Mouse (Mus musculus): ENCODE results near the gene Ppp1r37. TPM values are rescaled to one million over a fixed set of nuclear protein-coding genes. Genes with fewer than 3 reads are reported as not detected.

Ppp1r37 gene
- 50.4 TPM for polyA plus RNA-seq (2014; fragmentation: Illumina TruSeq; extraction: RNeasy Lipid Tissue Mini Kit (QIAGEN cat#74804); ENCODE audit: insufficient read depth, low read depth, low replicate concordance)

GRCm38 (mm10) chr7:19562643-19563410 lies at the start of gene Ppp1r37:
Gene Ppp1r37 (minus strand): TSS chr7:19563076.

GRCm38 (mm10) chr7:19603849-19604605 lies 41.2 kb upstream of the Ppp1r37 start, which contains the start of gene Clasrp:
Gene Clasrp (minus strand): TSS chr7:19604486.

GRCm38 (mm10) chr7:19577141-19577852 lies 14.4 kb upstream of the Ppp1r37 start, which contains the start of the genes Zfp296 and Gemin7:
Gene Zfp296 (plus strand): TSS chr7:19577287.
Gene Gemin7 (minus strand): TSS chr7:19577595.

GRCm38 (mm10) chr7:19517652-19518365 lies 45.1 kb downstream of the Ppp1r37 start, which contains the start of gene Nkpd1:
Gene Nkpd1 (plus strand): TSS chr7:19517838.

GRCm38 (mm10) chr7:19508150-19508923 lies 54.5 kb downstream of the Ppp1r37 start, which contains the start of the genes Bloc1s3 and Trappc6a:
Gene Bloc1s3 (minus strand): TSS chr7:19508367.
Gene Trappc6a (plus strand): TSS chr7:19508395.

Other genes with a start within 250 kb of the Ppp1r37 start
- gene Ercc1, start 218.3 kb downstream of the Ppp1r37 start, polyA plus RNA-seq (2014; fragmentation: Illumina TruSeq; extraction: RNeasy Lipid Tissue Mini Kit (QIAGEN cat#74804); ENCODE audit: insufficient read depth, low read depth, low replicate concordance) = 27.7 TPM
- 5.7 TPM for gene Cd3eap, start 203.6 kb downstream of the Ppp1r37 start, polyA plus RNA-seq (2014; fragmentation: Illumina TruSeq; extraction: RNeasy Lipid Tissue Mini Kit (QIAGEN cat#74804); ENCODE audit: insufficient read depth, low read depth, low replicate concordance)
- gene Ppp1r13l, start 203.3 kb downstream of the Ppp1r37 start, polyA plus RNA-seq (2014; fragmentation: Illumina TruSeq; extraction: RNeasy Lipid Tissue Mini Kit (QIAGEN cat#74804); ENCODE audit: insufficient read depth, low read depth, low replicate concordance) = 2.5 TPM
- gene Ercc2, start 181.1 kb downstream of the Ppp1r37 start, polyA plus RNA-seq (2014; fragmentation: Illumina TruSeq; extraction: RNeasy Lipid Tissue Mini Kit (QIAGEN cat#74804); ENCODE audit: insufficient read depth, low read depth, low replicate concordance) = 14.0 TPM
- gene Klc3, start 159.0 kb downstream of the Ppp1r37 start, polyA plus RNA-seq (2014; fragmentation: Illumina TruSeq; extraction: RNeasy Lipid Tissue Mini Kit (QIAGEN cat#74804); ENCODE audit: insufficient read depth, low read depth, low replicate concordance) = 7.1 TPM
- 26.2 TPM for gene Ckm, start 158.3 kb downstream of the Ppp1r37 start, polyA plus RNA-seq (2014; fragmentation: Illumina TruSeq; extraction: RNeasy Lipid Tissue Mini Kit (QIAGEN cat#74804); ENCODE audit: insufficient read depth, low read depth, low replicate concordance)
- gene Mark4, start 104.3 kb downstream of the Ppp1r37 start, polyA plus RNA-seq (2014; fragmentation: Illumina TruSeq; extraction: RNeasy Lipid Tissue Mini Kit (QIAGEN cat#74804); ENCODE audit: insufficient read depth, low read depth, low replicate concordance) = 9.0 TPM
- 1.3 TPM for gene Exoc3l2, start 99.7 kb downstream of the Ppp1r37 start, polyA plus RNA-seq (2014; fragmentation: Illumina TruSeq; extraction: RNeasy Lipid Tissue Mini Kit (QIAGEN cat#74804); ENCODE audit: insufficient read depth, low read depth, low replicate concordance)
- gene Bloc1s3, start 54.7 kb downstream of the Ppp1r37 start, polyA plus RNA-seq (2014; fragmentation: Illumina TruSeq; extraction: RNeasy Lipid Tissue Mini Kit (QIAGEN cat#74804); ENCODE audit: insufficient read depth, low read depth, low replicate concordance) = 6.7 TPM
- gene Trappc6a, start 54.7 kb downstream of the Ppp1r37 start, polyA plus RNA-seq (2014; fragmentation: Illumina TruSeq; extraction: RNeasy Lipid Tissue Mini Kit (QIAGEN cat#74804); ENCODE audit: insufficient read depth, low read depth, low replicate concordance) = 58.3 TPM
- gene Nkpd1, start 45.2 kb downstream of the Ppp1r37 start, polyA plus RNA-seq (2014; fragmentation: Illumina TruSeq; extraction: RNeasy Lipid Tissue Mini Kit (QIAGEN cat#74804); ENCODE audit: insufficient read depth, low read depth, low replicate concordance) = 0.13 TPM
- gene Zfp296, start 14.2 kb upstream of the Ppp1r37 start, polyA plus RNA-seq (2014; fragmentation: Illumina TruSeq; extraction: RNeasy Lipid Tissue Mini Kit (QIAGEN cat#74804); ENCODE audit: insufficient read depth, low read depth, low replicate concordance) = 1.9 TPM
- 93.3 TPM for gene Gemin7, start 14.5 kb upstream of the Ppp1r37 start, polyA plus RNA-seq (2014; fragmentation: Illumina TruSeq; extraction: RNeasy Lipid Tissue Mini Kit (QIAGEN cat#74804); ENCODE audit: insufficient read depth, low read depth, low replicate concordance)
- 17.3 TPM for gene Clasrp, start 41.4 kb upstream of the Ppp1r37 start, polyA plus RNA-seq (2014; fragmentation: Illumina TruSeq; extraction: RNeasy Lipid Tissue Mini Kit (QIAGEN cat#74804); ENCODE audit: insufficient read depth, low read depth, low replicate concordance)
- 13.0 TPM for gene Relb, start 66.4 kb upstream of the Ppp1r37 start, polyA plus RNA-seq (2014; fragmentation: Illumina TruSeq; extraction: RNeasy Lipid Tissue Mini Kit (QIAGEN cat#74804); ENCODE audit: insufficient read depth, low read depth, low replicate concordance)
- gene Clptm1, start 102.0 kb upstream of the Ppp1r37 start, polyA plus RNA-seq (2014; fragmentation: Illumina TruSeq; extraction: RNeasy Lipid Tissue Mini Kit (QIAGEN cat#74804); ENCODE audit: insufficient read depth, low read depth, low replicate concordance) = 45.0 TPM
- gene Apoc2, start 114.9 kb upstream of the Ppp1r37 start, polyA plus RNA-seq (2014; fragmentation: Illumina TruSeq; extraction: RNeasy Lipid Tissue Mini Kit (QIAGEN cat#74804); ENCODE audit: insufficient read depth, low read depth, low replicate concordance) = 10.3 TPM
- not detected for gene Gm44805, start 118.3 kb upstream of the Ppp1r37 start, polyA plus RNA-seq (2014; fragmentation: Illumina TruSeq; extraction: RNeasy Lipid Tissue Mini Kit (QIAGEN cat#74804); ENCODE audit: insufficient read depth, low read depth, low replicate concordance)
- not detected for gene Apoc4, start 118.4 kb upstream of the Ppp1r37 start, polyA plus RNA-seq (2014; fragmentation: Illumina TruSeq; extraction: RNeasy Lipid Tissue Mini Kit (QIAGEN cat#74804); ENCODE audit: insufficient read depth, low read depth, low replicate concordance)
- 122 TPM for gene Apoc1, start 129.6 kb upstream of the Ppp1r37 start, polyA plus RNA-seq (2014; fragmentation: Illumina TruSeq; extraction: RNeasy Lipid Tissue Mini Kit (QIAGEN cat#74804); ENCODE audit: insufficient read depth, low read depth, low replicate concordance)
- 1,026 TPM for gene Apoe, start 136.1 kb upstream of the Ppp1r37 start, polyA plus RNA-seq (2014; fragmentation: Illumina TruSeq; extraction: RNeasy Lipid Tissue Mini Kit (QIAGEN cat#74804); ENCODE audit: insufficient read depth, low read depth, low replicate concordance)
- gene Tomm40, start 152.4 kb upstream of the Ppp1r37 start, polyA plus RNA-seq (2014; fragmentation: Illumina TruSeq; extraction: RNeasy Lipid Tissue Mini Kit (QIAGEN cat#74804); ENCODE audit: insufficient read depth, low read depth, low replicate concordance) = 28.0 TPM
- 39.0 TPM for gene Nectin2, start 187.4 kb upstream of the Ppp1r37 start, polyA plus RNA-seq (2014; fragmentation: Illumina TruSeq; extraction: RNeasy Lipid Tissue Mini Kit (QIAGEN cat#74804); ENCODE audit: insufficient read depth, low read depth, low replicate concordance)
- gene Bcam, start 207.9 kb upstream of the Ppp1r37 start, polyA plus RNA-seq (2014; fragmentation: Illumina TruSeq; extraction: RNeasy Lipid Tissue Mini Kit (QIAGEN cat#74804); ENCODE audit: insufficient read depth, low read depth, low replicate concordance) = 298 TPM
- 9.7 TPM for gene Cblc, start 233.7 kb upstream of the Ppp1r37 start, polyA plus RNA-seq (2014; fragmentation: Illumina TruSeq; extraction: RNeasy Lipid Tissue Mini Kit (QIAGEN cat#74804); ENCODE audit: insufficient read depth, low read depth, low replicate concordance)